Mouse (Mus musculus): ENCODE results near the gene Piwil1. TPM values are rescaled to one million over a fixed set of nuclear protein-coding genes. Genes with fewer than 3 reads are reported as not detected.

Gene Piwil1
- total and polyA plus RNA-seq, 3 experiments: not detected

DNA sequence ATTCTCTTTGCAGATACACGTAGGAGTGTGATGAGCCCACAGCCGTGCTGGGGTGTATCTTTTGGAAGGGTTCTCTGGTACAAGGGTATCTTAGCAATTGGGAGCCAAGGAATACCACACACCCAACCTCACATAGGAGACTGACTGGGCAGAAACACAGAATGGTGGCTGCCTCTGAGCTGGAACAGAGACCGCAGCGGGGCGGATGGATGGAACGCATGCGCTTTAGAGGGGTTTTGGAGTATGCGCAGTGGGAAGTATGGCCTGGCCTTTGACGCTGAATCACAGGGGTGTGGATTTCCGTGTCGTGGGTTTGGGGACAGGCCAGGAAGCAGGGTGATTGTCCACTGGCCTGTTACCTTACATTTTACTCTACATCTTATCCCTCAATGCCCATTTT is 4.9 kb downstream of the Piwil1 start:
- no peaks in the 10 kb centered on the region for H3K36me3 ChIP-seq (replicated peaks in 1 of 2; ENCODE audit: control insufficient read depth in 1 of 2, insufficient read depth in 1 of 2, low read length in 1 of 2)
- no peak for DNase-seq (ENCODE audit: extremely low read depth)
- TF ChIP-seq BHLHE40 (IDR thresholded peaks at IDR 0.05; ENCODE audit: low read depth, low read length) (no peak), MAFK (IDR thresholded peaks at IDR 0.05; ENCODE audit: insufficient replicate concordance, low read length) (no peak), MYC (IDR thresholded peaks at IDR 0.05; ENCODE audit: low read depth, low read length) (no peak), IRF4 (IDR thresholded peaks at IDR 0.05; ENCODE audit: low read depth, low read length) (no peak)
- H3K27me3 ChIP-seq (replicated peaks): no peaks in the 10 kb centered on the region
- H3K79me2 ChIP-seq (replicated peaks; ENCODE audit: control insufficient read depth, extremely low read depth, insufficient read depth, poor library complexity, severe bottlenecking): no peaks in the 10 kb centered on the region
- dilution Hi-C loops (cut with MboI; ENCODE audit: extremely low pct_ligation_motif_present, extremely low pct_unique_long_range_greater_than_20kb, low sequenced_read_pairs): no loop called here
- H3K27ac ChIP-seq (ENCODE audit: insufficient read depth, low read depth): no peak overlapping the region
- no peaks in the 10 kb centered on the region for H3K4me1 ChIP-seq (ENCODE audit: control insufficient read depth in 1 of 2, insufficient read depth in 2 of 2)
- H3K9me3 ChIP-seq (replicated peaks; ENCODE audit: low read length): peaks cover 85% of the 10 kb centered on the region
- in situ Hi-C loops (cut with MboI; ENCODE audit: low pct_ligation_motif_present, low pct_unique_long_range_greater_than_20kb, low sequenced_read_pairs): no loop called here
- H3K9ac ChIP-seq (ENCODE audit: insufficient read depth, low read depth): no peak overlapping the region
- H3K4me3 ChIP-seq (replicated peaks in 1 of 3; ENCODE audit: low read depth in 2 of 3, low read length in 2 of 3, poor library complexity in 1 of 3): no peak overlapping the region
- no peak overlapping the region for H3K4me2 ChIP-seq (ENCODE audit: insufficient read depth, low read depth, poor library complexity, severe bottlenecking)

DNA sequence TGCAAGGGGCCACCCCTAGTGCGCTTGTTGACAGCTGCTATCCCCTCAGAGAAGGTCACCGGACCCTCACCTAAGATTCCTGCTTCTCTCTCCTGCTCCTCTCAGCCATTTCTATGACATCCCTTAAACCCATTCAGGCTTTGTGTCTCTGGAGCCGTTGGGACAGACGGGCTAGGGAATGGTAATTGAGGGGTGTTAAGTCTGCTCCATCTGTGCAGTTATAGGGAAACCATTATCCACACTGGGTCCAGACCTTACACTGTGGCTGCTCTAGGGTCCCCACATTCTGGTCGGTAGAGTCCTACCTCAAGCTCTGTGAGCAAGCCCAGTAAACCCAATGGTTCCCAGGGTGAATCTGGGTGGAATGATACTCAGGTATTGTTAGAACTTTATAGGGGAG is 6.6 kb downstream of the Piwil1 start:
- TF ChIP-seq USF2 (conservative IDR thresholded peaks at IDR 0.05; ENCODE audit: low read depth, low read length): no peak
- no peak for TF ChIP-seq CHD2 (IDR thresholded peaks at IDR 0.05; ENCODE audit: low read length)
- no peak for TF ChIP-seq POLR2AphosphoS2 (IDR thresholded peaks at IDR 0.05; ENCODE audit: low read depth, low read length)
- no peak for TF ChIP-seq PAX5 (IDR thresholded peaks at IDR 0.05; ENCODE audit: low read length)
- TF ChIP-seq BHLHE40 (IDR thresholded peaks at IDR 0.05; ENCODE audit: low read depth, low read length): no peak
- TF ChIP-seq EP300 (IDR thresholded peaks at IDR 0.05; ENCODE audit: low read length): no peak
- no peak for TF ChIP-seq TCF12 (IDR thresholded peaks at IDR 0.05; ENCODE audit: low read depth, low read length)
- no peak for TF ChIP-seq ZKSCAN1 (IDR thresholded peaks at IDR 0.05; ENCODE audit: borderline replicate concordance, low read depth, low read length)
- no peak for TF ChIP-seq MAX (IDR thresholded peaks at IDR 0.05; ENCODE audit: low read length)
- no peak for TF ChIP-seq GABPA (IDR thresholded peaks at IDR 0.05; ENCODE audit: insufficient replicate concordance, low read depth, low read length)
- no peak for TF ChIP-seq UBTF (IDR thresholded peaks at IDR 0.05; ENCODE audit: low read depth, low read length)
- no peak for TF ChIP-seq JUND (conservative IDR thresholded peaks at IDR 0.05; ENCODE audit: low read depth, low read length)
- TF ChIP-seq IRF4 (IDR thresholded peaks at IDR 0.05; ENCODE audit: low read depth, low read length): no peak
- no peak for TF ChIP-seq TBP (conservative IDR thresholded peaks at IDR 0.05; ENCODE audit: low read depth, low read length)
- peaks cover 87% of the 10 kb centered on the region for H3K9me3 ChIP-seq (replicated peaks; ENCODE audit: low read length)
- H3K36me3 ChIP-seq (replicated peaks in 1 of 2; ENCODE audit: control insufficient read depth in 1 of 2, insufficient read depth in 1 of 2, low read length in 1 of 2): no peaks in the 10 kb centered on the region
- H3K4me3 ChIP-seq (replicated peaks in 1 of 3; ENCODE audit: low read depth in 2 of 3, low read length in 2 of 3, poor library complexity in 1 of 3): no peak overlapping the region
- dilution Hi-C loops (cut with MboI; ENCODE audit: extremely low pct_ligation_motif_present, extremely low pct_unique_long_range_greater_than_20kb, low sequenced_read_pairs): no loop called here
- DNase-seq (ENCODE audit: extremely low read depth): no peak
- H3K79me2 ChIP-seq (replicated peaks; ENCODE audit: control insufficient read depth, extremely low read depth, insufficient read depth, poor library complexity, severe bottlenecking): no peaks in the 10 kb centered on the region
- no peak overlapping the region for H3K27ac ChIP-seq (ENCODE audit: insufficient read depth, low read depth)
- no peak overlapping the region for H3K4me2 ChIP-seq (ENCODE audit: insufficient read depth, low read depth, poor library complexity, severe bottlenecking)
- H3K4me1 ChIP-seq (ENCODE audit: control insufficient read depth in 1 of 2, insufficient read depth in 2 of 2): no peaks in the 10 kb centered on the region
- no peaks in the 10 kb centered on the region for H3K27me3 ChIP-seq (replicated peaks)
- H3K9ac ChIP-seq (ENCODE audit: insufficient read depth, low read depth): no peak overlapping the region
- in situ Hi-C loops (cut with MboI; ENCODE audit: low pct_ligation_motif_present, low pct_unique_long_range_greater_than_20kb, low sequenced_read_pairs): no loop called here

Measured in CH12.LX (cell line).